15 mouse cellular contexts compared by ENCODE assay signal in genomic region chr8:45675821-45676279, GRCm38 (mm10).
DNase-seq lines count a peak whose midpoint lies in the region; ATAC-seq lines count a peak whose summit lies in the region.
"Had no signal": no experiment of that assay in that cellular context is flagged by ENCODE, and none has a peak within 500 bp of the region (broad histone marks: within the 10 kb centered on the region; RNA-seq: fewer than 3 reads in every experiment).

No protein-coding gene starts in this region.

- H3K4me2 ChIP-seq in forebrain, embryonic 12.5 days = peak overlapping the region; percentile 13
- no peak overlapping the region for H3K4me2 ChIP-seq in hindbrain, embryonic 15.5 days
- peak overlapping the region; percentile 24 for H3K4me2 ChIP-seq in neural tube, embryonic 13.5 days
- H3K4me2 ChIP-seq: heart, embryonic 15.5 days had no signal

- H3K4me1 ChIP-seq in forebrain, embryonic 12.5 days = peaks cover 25% of the 10 kb centered on the region
- peaks cover 13% of the 10 kb centered on the region for H3K4me1 ChIP-seq in hindbrain, embryonic 15.5 days (replicated peaks)
- peaks cover 45% of the 10 kb centered on the region for H3K4me1 ChIP-seq in neural tube, embryonic 13.5 days (replicated peaks)

- peak overlapping the region; percentile 83 for H3K27ac ChIP-seq in forebrain, embryonic 12.5 days
- H3K27ac ChIP-seq in hindbrain, embryonic 15.5 days (replicated peaks) = peak overlapping the region; percentile 36; the same call in 1 of the 2 replicates
- H3K27ac ChIP-seq in neural tube, embryonic 13.5 days (replicated peaks) = peak overlapping the region; percentile 84
- H3K27ac ChIP-seq: heart, embryonic 15.5 days; left cerebral cortex, adult 2 months had no signal

- H3K4me3 ChIP-seq in forebrain, embryonic 12.5 days (replicated peaks) = no peak overlapping the region
- H3K4me3 ChIP-seq in hindbrain, embryonic 15.5 days = no peak overlapping the region
- no peak overlapping the region for H3K4me3 ChIP-seq in neural tube, embryonic 13.5 days
- H3K4me3 ChIP-seq: heart, embryonic 15.5 days; left cerebral cortex, adult 2 months had no signal

- peak; percentile 34 to 45 for DNase-seq in cerebellum, postnatal 10 days
- DNase-seq in right cerebral cortex, postnatal 14 days = no peak
- no peak for DNase-seq in heart, postnatal 36 days
- DNase-seq in ovary, postnatal 36 days (ENCODE audit: low spot score) = no peak
- DNase-seq: adrenal gland, postnatal 25 days; cerebellum, adult 9-11 months; lung, adult 18-20 months; lung, postnatal 4 days had no signal

- no peaks in the 10 kb centered on the region for H3K27me3 ChIP-seq in forebrain, embryonic 12.5 days
- H3K27me3 ChIP-seq in hindbrain, embryonic 15.5 days = no peaks in the 10 kb centered on the region
- no peaks in the 10 kb centered on the region for H3K27me3 ChIP-seq in neural tube, embryonic 13.5 days
- H3K27me3 ChIP-seq: CH12.LX; heart, embryonic 15.5 days had no signal

- WGBS in forebrain, embryonic 12.5 days = 38% methylated on average over 6 of the region's 6 CpGs
- WGBS in hindbrain, embryonic 15.5 days = 25% methylated on average over 6 of the region's 6 CpGs
- 30% methylated on average over 6 of the region's 6 CpGs for WGBS in neural tube, embryonic 13.5 days

- H3K9me3 ChIP-seq in forebrain, embryonic 12.5 days = no peaks in the 10 kb centered on the region
- H3K9me3 ChIP-seq in hindbrain, embryonic 15.5 days = no peaks in the 10 kb centered on the region
- no peaks in the 10 kb centered on the region for H3K9me3 ChIP-seq in neural tube, embryonic 13.5 days
- H3K9me3 ChIP-seq: heart, embryonic 15.5 days had no signal

- no peak overlapping the region for H3K9ac ChIP-seq in forebrain, embryonic 12.5 days
- no peak overlapping the region for H3K9ac ChIP-seq in hindbrain, embryonic 15.5 days
- no peak overlapping the region for H3K9ac ChIP-seq in neural tube, embryonic 13.5 days
- H3K9ac ChIP-seq: heart, embryonic 15.5 days had no signal

- no peaks in the 10 kb centered on the region for H3K36me3 ChIP-seq in forebrain, embryonic 12.5 days (replicated peaks)
- H3K36me3 ChIP-seq in hindbrain, embryonic 15.5 days = no peaks in the 10 kb centered on the region
- H3K36me3 ChIP-seq in neural tube, embryonic 13.5 days = no peaks in the 10 kb centered on the region

- ATAC-seq in cerebellum, adult (ENCODE audit: insufficient number of reproducible peaks, low FRiP score, low TSS enrichment) = no peak
- peak; percentile 73 for ATAC-seq in forebrain, embryonic 12.5 days (ENCODE audit: low FRiP score)
- ATAC-seq in hindbrain, embryonic 15.5 days (ENCODE audit: low FRiP score, low read depth) = peak; percentile 67
- peak; percentile 78 for ATAC-seq in neural tube, embryonic 13.5 days (ENCODE audit: low read depth)

- intact Hi-C loops in heart, postnatal 36 days (cut with DNase I) = no loop called here

Comparison
In these comparisons a context has a peak if more than half of its experiments do, and no peak if none do; other contexts are left out.
1. DNase-seq: peak in cerebellum, postnatal 10 days (2 of 2); none in right cerebral cortex, postnatal 14 days (single experiment), heart, postnatal 36 days (0 of 2) and ovary, postnatal 36 days (single experiment).
2. Peak in every context shown above with its lines, with median percentiles within 50 percentile points of each other: H3K27ac ChIP-seq.